Mouse (Mus musculus): ENCODE data around the gene Spag7.

GRCm38 (mm10) chr11:70667271-70668150 is 1.7 kb downstream of the Spag7 start:
- no peak for TF ChIP-seq POLR2A (IDR thresholded peaks at IDR 0.05; ENCODE audit: low read depth, low read length)
- no peak for TF ChIP-seq CTCF (IDR thresholded peaks at IDR 0.05; ENCODE audit: extremely low read depth, insufficient read length, insufficient replicate concordance, low read depth, low read length)
